Mouse (Mus musculus) forebrain, postnatal 0 days (tissue): ENCODE measurements at regions not wholly inside any gene's neighbourhood (a gene's known extent, or its start where the extent isn't known, plus 50 kb on each side); places are given as distances from the start of the nearest gene placed in this dataset.

Experiments used
- ATAC-seq: fragments of 200-750 bp; cut with Nextera tagmentation; 2 replicates; pipeline ENCODE4 v1.8.0; 2017; ENCODE audit warnings: mild to moderate bottlenecking, moderate library complexity
- DNase-seq: peaks from one replicate; pipeline ENCODE4 v3.0.0-alpha.2; 2015
- H3K27ac ChIP-seq: fragments of 300-500 bp; sonication (generic); 2 replicates; pipeline ENCODE4 v1.5.1; 2014; ENCODE audit warnings: low read depth, mild to moderate bottlenecking, antibody characterized with exemption, low read length, moderate library complexity, mixed read lengths
- H3K27me3 ChIP-seq: fragments of 300-500 bp; sonication (generic); 2 replicates; pipeline ENCODE4 v1.6.1; 2014; ENCODE audit warnings: mild to moderate bottlenecking, low read length, mixed read lengths; ENCODE audit not compliant: insufficient read depth
- H3K36me3 ChIP-seq: fragments of 300-500 bp; sonication (generic); 2 replicates; pipeline ENCODE4 v1.6.1; 2014; ENCODE audit warnings: mild to moderate bottlenecking, moderate library complexity; ENCODE audit not compliant: insufficient read depth
- H3K4me1 ChIP-seq: fragments of 300-500 bp; sonication (generic); 2 replicates; pipeline ENCODE4 v1.6.1; 2014; ENCODE audit warnings: antibody characterized with exemption; ENCODE audit not compliant: insufficient read depth
- H3K4me2 ChIP-seq: fragments of 300-500 bp; sonication (generic); 2 replicates; pipeline ENCODE4 v1.6.1; 2014; ENCODE audit warnings: low read depth, mild to moderate bottlenecking, moderate library complexity
- H3K4me3 ChIP-seq: fragments of 300-500 bp; sonication (generic); 2 replicates; pipeline ENCODE4 v1.5.1; 2014; ENCODE audit warnings: low read depth, low read length, mixed read lengths
- H3K9ac ChIP-seq: fragments of 300-500 bp; sonication (generic); 2 replicates; pipeline ENCODE4 v1.6.1; 2014; ENCODE audit warnings: mild to moderate bottlenecking
- H3K9me3 ChIP-seq: fragments of 300-500 bp; sonication (generic); 2 replicates; pipeline ENCODE4 v1.6.1; 2016; ENCODE audit warnings: low read length
- CTCF ChIP-seq: sonication (generic); IDR thresholded peaks from 2 replicates; pipeline ENCODE4 v1.5.1; 2016; ENCODE audit warnings: antibody characterized with exemption, control low read depth, low read depth
- WGBS: fragments of 180-500 bp; shearing (Covaris S2); extraction: QIAGEN DNeasy Blood & Tissue Kit; methylation state at CpG from one replicate; pipeline ENCODE4 v1.1.7; 2014; 5-methylcytosine and 5-hydroxymethylcytosine counted together

- Histone ChIP-seq H3K4me1 (no peaks in the 10 kb centered on the region), H3K9ac (no peak overlapping the region), H3K36me3 (no peaks in the 10 kb centered on the region), H3K27ac (no peak overlapping the region), H3K9me3 (no peaks in the 10 kb centered on the region), H3K4me2 (no peak overlapping the region), H3K27me3 (no peaks in the 10 kb centered on the region), H3K4me3 (no peak overlapping the region)
- TF ChIP-seq CTCF, result no peak
- WGBS, result 88% methylated on average over 1 of the region's 1 CpGs
- ATAC-seq, result no peak
- DNase-seq, result peak; percentile 2
Measured at GRCm38 (mm10) chrX:59817794-59818193, 181.5 kb upstream of the F9 start.
